Mouse (Mus musculus) gastrocnemius, adult 2 months (tissue): ENCODE data around the gene Gtsf2. TPM values are rescaled to one million over a fixed set of nuclear protein-coding genes. Genes with fewer than 3 reads are reported as not detected.
"Not testable (repeated sequence)": the region's sequence is repeated elsewhere in the genome, so short reads cannot be mapped to it uniquely, and the experiment has no call there.

Experiments used
- DNase-seq: peaks from one replicate; pipeline ENCODE4 v3.0.0; 2022
- H3K27ac ChIP-seq: fragments of 200-600 bp; 2 replicates; pipeline ENCODE4 v1.8.1; 2022; ENCODE audit warnings: mild to moderate bottlenecking
- H3K4me3 ChIP-seq: fragments of 200-600 bp; 2 replicates; pipeline ENCODE4 v1.8.1; 2022; ENCODE audit warnings: mild to moderate bottlenecking, moderate library complexity
- CTCF ChIP-seq: fragments of 200-600 bp; IDR thresholded peaks from 2 replicates; pipeline ENCODE4 v1.8.1; 2022; ENCODE audit warnings: antibody characterized with exemption, mild to moderate bottlenecking, moderate library complexity
- intact Hi-C: fragments of 180-260 bp; cut with DNase I; formaldehyde crosslinking; loops from one replicate; pipeline ENCODE4 v1.15.1; 2025
- total RNA-seq, 2 experiments: library from RNA; stranded (reverse); gene quantifications; 2 replicates each; pipeline ENCODE4 v1.2.3; 2021

Gtsf2 gene
- total RNA-seq, 2 experiments from 2014 or later = not detected

DNA sequence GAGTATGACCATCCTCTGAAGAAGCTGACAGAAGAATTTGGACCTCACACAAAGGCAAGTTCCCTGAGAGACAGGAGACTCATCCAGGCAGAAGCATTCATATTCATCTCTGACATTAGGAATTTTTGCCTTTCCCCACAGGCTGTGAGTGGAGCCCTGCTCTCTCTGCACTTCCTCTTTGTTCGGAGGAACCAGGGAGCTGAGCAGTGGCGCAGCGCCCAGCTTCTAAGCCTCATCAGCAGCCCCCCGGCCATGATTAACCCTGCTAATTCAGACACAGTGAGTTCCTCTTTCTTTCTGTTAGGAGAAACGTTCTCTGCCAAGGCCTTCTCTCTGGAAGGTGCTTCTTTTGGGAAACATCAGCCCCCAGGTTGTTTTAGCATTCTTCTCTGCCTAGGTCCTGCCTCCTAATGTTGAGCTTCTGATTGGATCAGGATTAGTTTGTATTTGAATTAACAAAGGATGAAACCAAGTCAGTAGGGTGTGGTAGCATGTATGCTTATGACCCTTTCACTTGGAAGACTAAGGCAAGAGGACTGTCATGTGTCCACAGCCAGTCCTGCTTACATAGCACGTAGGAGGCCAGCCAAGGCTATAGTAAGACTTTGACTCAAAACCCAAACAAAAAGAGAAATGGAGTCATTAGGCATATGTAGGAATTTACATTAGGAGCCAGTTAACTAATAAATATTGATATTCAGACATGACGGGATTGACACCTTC is 14.4 kb upstream of the Gtsf2 start:
- Histone ChIP-seq H3K27ac (no peak overlapping the region), H3K4me3 (no peak overlapping the region)
- no peak for TF ChIP-seq CTCF
- intact Hi-C loops = no loop called here
- no peak for DNase-seq

DNA sequence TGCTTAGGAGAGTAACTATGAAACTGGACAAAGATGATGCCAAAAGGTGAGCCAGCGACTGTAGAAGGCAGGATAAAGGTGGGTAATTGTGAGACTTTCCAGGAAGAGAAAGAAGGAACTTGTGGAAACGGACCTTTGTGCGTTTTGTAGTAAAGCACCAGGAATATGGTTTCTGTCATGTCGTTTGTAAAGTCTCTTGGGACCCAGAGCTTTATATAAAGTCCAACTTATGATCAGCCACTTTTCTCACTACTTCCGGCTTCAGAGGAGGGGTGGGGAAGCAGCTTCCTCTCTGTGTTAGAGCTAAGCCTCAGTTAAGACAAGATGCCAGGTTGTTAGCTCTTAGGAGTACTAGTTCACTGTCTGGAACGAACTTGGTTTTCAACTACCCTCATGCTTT is 6.2 kb upstream of the Gtsf2 start:
- Histone ChIP-seq H3K4me3 (peak overlapping the region; percentile 47), H3K27ac (no peak overlapping the region)
- TF ChIP-seq CTCF = no peak
- DNase-seq = no peak
- intact Hi-C loops = no loop called here

DNA sequence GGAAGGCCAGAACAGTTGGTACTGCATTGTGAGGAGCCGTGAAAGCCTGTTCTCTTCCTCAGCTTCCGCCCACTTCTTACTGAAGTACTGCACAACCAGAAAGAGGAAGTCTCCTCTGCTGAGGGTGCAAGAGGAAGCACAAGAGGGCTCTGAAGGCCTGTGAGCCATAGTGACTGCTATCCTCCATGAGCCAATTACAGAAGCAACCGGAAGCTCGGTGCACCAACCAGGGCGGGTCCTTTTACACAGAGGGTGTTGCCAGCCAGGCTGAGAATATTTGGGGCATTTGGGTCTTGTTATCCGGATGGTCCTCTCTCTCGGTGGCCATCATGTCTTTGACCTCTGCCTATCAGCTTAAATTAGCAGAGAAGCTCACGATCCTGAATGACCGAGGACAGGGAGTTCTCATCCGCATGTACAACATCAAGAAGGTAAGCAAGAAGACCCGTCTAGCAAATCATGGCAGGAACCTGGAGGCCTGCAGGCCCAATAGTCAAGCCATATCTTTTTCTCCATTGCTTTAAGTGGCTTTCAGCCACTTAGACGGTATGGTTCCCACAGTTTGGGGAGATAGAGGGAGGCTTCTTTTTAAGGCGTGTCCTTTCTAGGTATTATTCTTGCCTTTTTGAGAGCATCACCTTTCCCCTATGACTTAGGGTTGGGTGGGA is 5.4 kb upstream of the Gtsf2 start, which contains the start of gene Nckap1l:
Gene Nckap1l, plus strand, starts transcription at position 244 of the 668 bp plus-strand sequence.
- intact Hi-C loops = no loop called here
- DNase-seq = peak; percentile 26
- H3K4me3 ChIP-seq = peak within 1 kb of the TSS; percentile 47
- no peak for TF ChIP-seq CTCF
- no peak within 1 kb of the TSS for H3K27ac ChIP-seq

GRCm38 (mm10) chr15:103445966-103446365 is 2.3 kb downstream of the Gtsf2 start:
- DNase-seq, H3K4me3 ChIP-seq, intact Hi-C loops, H3K27ac ChIP-seq: not testable (repeated sequence)

- no peak for TF ChIP-seq CTCF
- intact Hi-C loops = no loop called here
- Histone ChIP-seq H3K27ac (no peak within 1 kb of the TSS), H3K4me3 (no peak within 1 kb of the TSS)
- no peak for DNase-seq
Measured at GRCm38 (mm10) chr15:103430241-103430640, 18.0 kb downstream of the Gtsf2 start, which contains the start of gene Gtsf1. Gtsf1 (minus strand) TSS chr15:103430470.

DNA sequence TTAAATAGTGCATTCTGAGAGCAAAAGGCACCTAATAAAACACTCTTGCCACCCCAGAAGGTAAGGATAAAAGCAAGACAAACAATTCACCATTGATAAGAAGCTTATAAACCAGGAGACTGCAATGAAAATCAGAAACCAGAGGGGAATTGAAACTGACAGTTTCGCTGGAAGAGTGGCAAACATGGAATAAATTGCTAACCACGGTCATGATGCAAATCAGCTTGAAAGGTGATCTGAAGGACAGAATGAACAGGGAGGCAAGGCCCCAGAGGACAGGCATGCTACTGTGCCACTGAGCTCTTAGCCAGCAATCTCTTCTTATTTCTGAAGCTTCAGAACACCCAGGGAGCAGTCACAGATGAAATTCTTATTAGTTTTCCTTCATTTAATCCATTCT is 21.3 kb downstream of the Gtsf2 start:
- intact Hi-C loops = no loop called here
- no peak overlapping the region for H3K27ac ChIP-seq
- no peak overlapping the region for H3K4me3 ChIP-seq
- TF ChIP-seq CTCF = no peak
- no peak for DNase-seq

DNA sequence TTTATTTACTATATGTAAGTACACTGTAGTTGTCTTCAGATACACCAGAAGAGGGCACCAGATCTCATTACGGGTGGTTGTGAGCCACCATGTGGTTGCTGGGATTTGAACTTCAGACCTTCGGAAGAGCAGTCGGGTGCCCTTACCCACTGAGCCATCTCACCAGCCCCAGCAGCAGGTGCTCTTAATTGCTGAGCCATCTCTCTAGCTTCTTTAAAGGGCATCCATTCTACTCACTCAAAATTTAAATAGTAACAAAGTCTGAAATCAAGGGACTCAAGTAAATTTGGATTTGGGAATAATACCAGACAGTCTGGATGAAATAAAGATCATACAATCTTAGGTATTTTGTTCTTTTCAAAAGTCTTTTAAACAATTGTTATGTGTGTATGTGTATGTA is 42.7 kb downstream of the Gtsf2 start:
- not testable (repeated sequence) for DNase-seq

GRCm38 (mm10) chr15:103401361-103401760 is 46.9 kb downstream of the Gtsf2 start:
- intact Hi-C loops = no loop called here
- Histone ChIP-seq H3K27ac (no peak overlapping the region), H3K4me3 (no peak overlapping the region)
- no peak for DNase-seq
- no peak for TF ChIP-seq CTCF

More for the DNA sequence above, 42.7 kb downstream of the Gtsf2 start:
- intact Hi-C loops, H3K27ac ChIP-seq, H3K4me3 ChIP-seq: not testable (repeated sequence)

DNA sequence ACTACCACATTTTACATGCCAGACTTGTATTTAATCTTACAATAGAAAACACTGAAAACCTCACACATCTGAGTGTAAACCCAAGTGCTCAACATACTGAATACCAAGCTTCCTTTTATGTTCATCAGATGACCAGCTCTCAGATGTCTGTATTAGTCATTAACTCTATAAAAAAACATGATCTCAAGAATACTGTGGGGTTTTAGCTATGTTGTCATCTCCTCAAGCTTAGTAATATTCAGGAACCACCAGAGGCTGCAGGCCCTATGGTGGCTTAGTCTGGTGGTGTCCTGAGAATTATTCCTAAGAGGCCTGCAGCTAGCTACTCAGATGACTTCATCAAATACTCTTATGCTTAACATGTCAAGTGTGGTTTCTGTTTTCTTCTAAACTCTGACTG is 54.7 kb downstream of the Gtsf2 start:
- Histone ChIP-seq H3K27ac (no peak overlapping the region), H3K4me3 (no peak overlapping the region)
- intact Hi-C loops = no loop called here
- no peak for DNase-seq
- no peak for TF ChIP-seq CTCF

Other genes with a start within 250 kb of the Gtsf2 start
- gene Cbx5, start 208.7 kb downstream of the Gtsf2 start, total RNA-seq = 10 to 100 TPM; 24.4 to 36.6 TPM
- gene Hnrnpa1, start 208.0 kb downstream of the Gtsf2 start, total RNA-seq = 10 to 100 TPM; 93.9 to 98.7 TPM
- gene Nfe2, start 190.1 kb downstream of the Gtsf2 start, total RNA-seq = not detected
- gene Copz1, start 175.8 kb downstream of the Gtsf2 start, total RNA-seq = 10 to 100 TPM; 38.5 to 41.4 TPM
- gene Gpr84, start 137.9 kb downstream of the Gtsf2 start, total RNA-seq = not detected
- gene Zfp385a, start 108.4 kb downstream of the Gtsf2 start, total RNA-seq = 10 to 100 TPM in 1 of 2 experiments, 1 to 10 TPM in 1; 8.0 to 13.0 TPM
- 1 to 10 TPM; 5.0 to 10.0 TPM for gene Itga5, start 81.7 kb downstream of the Gtsf2 start, total RNA-seq
- gene Gtsf1, start 18.0 kb downstream of the Gtsf2 start, total RNA-seq = not detected
- under 1 TPM; 0.79 to 0.98 TPM for gene Nckap1l, start 5.3 kb upstream of the Gtsf2 start, total RNA-seq
- gene Pde1b, start 54.6 kb upstream of the Gtsf2 start, total RNA-seq = under 1 TPM; 0.42 to 0.51 TPM
- 100 to 1,000 TPM in 1 of 2 experiments, 10 to 100 TPM in 1; 67.6 to 107 TPM for gene Ppp1r1a, start 89.5 kb upstream of the Gtsf2 start, total RNA-seq
- gene Glycam1, start 116.6 kb upstream of the Gtsf2 start, total RNA-seq = not detected